Mouse (Mus musculus) kidney, postnatal 0 days (tissue): ENCODE data around the gene Gm10184. TPM values are rescaled to one million over a fixed set of nuclear protein-coding genes. Genes with fewer than 3 reads are reported as not detected.

Experiments
- ATAC-seq: fragments of 200-750 bp; cut with Nextera tagmentation; replicated peaks from 2 replicates; pipeline ENCODE4 v1.8.0; 2017; ENCODE audit warnings: low read depth, moderate number of reproducible peaks, moderate TSS enrichment, moderate library complexity; ENCODE audit not compliant: low FRiP score
- DNase-seq: peaks from one replicate; pipeline ENCODE4 v3.0.0-alpha.2; 2016; ENCODE audit warnings: low spot score
- H3K27ac ChIP-seq: fragments of 300-500 bp; sonication (generic); 2 replicates; pipeline ENCODE4 v1.5.1; 2014; ENCODE audit warnings: mild to moderate bottlenecking
- H3K27me3 ChIP-seq: fragments of 300-500 bp; sonication (generic); 2 replicates; pipeline ENCODE4 v1.6.1; 2014; ENCODE audit warnings: low read length, mixed read lengths; ENCODE audit not compliant: insufficient read depth
- H3K36me3 ChIP-seq: fragments of 300-500 bp; sonication (generic); 2 replicates; pipeline ENCODE4 v1.6.1; 2014; ENCODE audit warnings: low read length, mixed read lengths; ENCODE audit not compliant: insufficient read depth
- H3K4me1 ChIP-seq: fragments of 300-500 bp; sonication (generic); replicated peaks from 2 replicates; pipeline ENCODE4 v1.6.1; 2014; ENCODE audit warnings: antibody characterized with exemption, low read length, mixed read lengths; ENCODE audit not compliant: insufficient read depth
- H3K4me2 ChIP-seq: fragments of 300-500 bp; sonication (generic); 2 replicates; pipeline ENCODE4 v1.6.1; 2014; ENCODE audit warnings: mild to moderate bottlenecking, low read length, moderate library complexity, mixed read lengths
- H3K4me3 ChIP-seq: fragments of 300-500 bp; sonication (generic); replicated peaks from 2 replicates; pipeline ENCODE4 v1.5.1; 2014; ENCODE audit warnings: low read depth, low read length
- H3K9ac ChIP-seq: fragments of 300-500 bp; sonication (generic); 2 replicates; pipeline ENCODE4 v1.6.1; 2014; ENCODE audit warnings: low read depth, low read length
- H3K9me3 ChIP-seq: fragments of 300-500 bp; sonication (generic); replicated peaks from 2 replicates; pipeline ENCODE4 v1.6.1; 2016; ENCODE audit warnings: low read length, inconsistent platforms, mixed read lengths
- CTCF ChIP-seq: IDR thresholded peaks from 2 replicates; pipeline ENCODE4 v1.5.1; 2016; ENCODE audit warnings: antibody characterized with exemption, low read depth, mild to moderate bottlenecking, moderate library complexity
- WGBS: fragments of 180-500 bp; shearing (Covaris S2); extraction: QIAGEN DNeasy Blood & Tissue Kit; methylation state at CpG from one replicate; pipeline ENCODE4 v1.1.7; 2014; 5-methylcytosine and 5-hydroxymethylcytosine counted together
- polyA plus RNA-seq: library from polyadenylated mRNA; unstranded; fragments of >200 nt; fragmentation: Nextera tagmentation; extraction: Ambion mirVana; gene quantifications from 2 replicates; pipeline ENCODE4 v1.2.1, GENCODE M21; 2015

The Gm10184 gene
- polyA plus RNA-seq, 1 experiment from 2014 or later: 33.2 TPM

DNA sequence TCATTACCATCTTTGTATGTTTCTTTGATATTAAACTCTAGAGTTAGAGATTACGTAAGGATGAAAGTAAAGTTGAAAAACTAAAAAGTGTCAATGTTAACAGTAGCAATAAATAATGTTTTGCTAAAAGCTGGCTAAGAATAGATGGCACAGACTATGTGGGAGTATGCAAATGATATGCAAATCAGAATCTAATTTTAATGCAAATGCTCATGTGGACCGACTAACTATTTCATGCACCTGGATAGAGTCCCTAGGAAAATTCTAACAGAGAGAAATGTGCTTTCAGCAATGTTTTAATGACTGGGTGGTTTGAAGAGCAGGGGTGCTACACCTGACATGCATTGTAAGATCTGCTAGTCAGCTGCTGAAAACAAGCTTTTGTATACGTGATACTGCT is 45.3 kb downstream of the Gm10184 start:
- Histone ChIP-seq H3K4me3 (no peak overlapping the region), H3K27me3 (no peaks in the 10 kb centered on the region), H3K9me3 (no peaks in the 10 kb centered on the region), H3K4me1 (no peaks in the 10 kb centered on the region), H3K4me2 (no peak overlapping the region), H3K36me3 (no peaks in the 10 kb centered on the region), H3K27ac (no peak overlapping the region), H3K9ac (no peak overlapping the region)
- ATAC-seq (no peak), DNase-seq (no peak)
- no peak for TF ChIP-seq CTCF
- WGBS: 76% methylated on average over 3 of the region's 3 CpGs
